Mouse (Mus musculus) liver, adult (tissue): ENCODE data around the gene Bicd2.

Experiments
- GATA4 ChIP-seq: IDR thresholded peaks from 2 replicates; pipeline ENCODE4 v1.6.1; 2014; ENCODE audit warnings: mild to moderate bottlenecking, low read length; ENCODE audit not compliant: insufficient replicate concordance

Gene Bicd2

DNA sequence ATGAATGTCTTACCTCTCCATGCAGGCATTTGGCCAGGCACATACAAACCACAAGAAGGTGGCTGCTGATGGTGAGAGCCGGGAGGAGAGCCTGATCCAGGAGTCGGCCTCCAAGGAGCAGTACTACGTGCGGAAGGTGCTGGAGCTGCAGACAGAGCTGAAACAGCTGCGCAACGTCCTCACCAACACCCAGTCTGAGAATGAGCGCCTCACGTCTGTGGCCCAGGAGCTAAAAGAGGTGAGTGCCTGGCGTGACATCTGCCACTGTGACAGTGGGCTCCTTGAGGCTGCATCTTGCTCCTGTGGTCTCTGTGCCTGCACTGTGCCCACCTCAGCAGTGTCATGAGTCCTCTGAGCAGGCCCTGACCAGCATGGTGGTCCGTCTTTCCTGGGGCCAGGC lies 28.0 kb downstream of the Bicd2 start:
- no peak for TF ChIP-seq GATA4

DNA sequence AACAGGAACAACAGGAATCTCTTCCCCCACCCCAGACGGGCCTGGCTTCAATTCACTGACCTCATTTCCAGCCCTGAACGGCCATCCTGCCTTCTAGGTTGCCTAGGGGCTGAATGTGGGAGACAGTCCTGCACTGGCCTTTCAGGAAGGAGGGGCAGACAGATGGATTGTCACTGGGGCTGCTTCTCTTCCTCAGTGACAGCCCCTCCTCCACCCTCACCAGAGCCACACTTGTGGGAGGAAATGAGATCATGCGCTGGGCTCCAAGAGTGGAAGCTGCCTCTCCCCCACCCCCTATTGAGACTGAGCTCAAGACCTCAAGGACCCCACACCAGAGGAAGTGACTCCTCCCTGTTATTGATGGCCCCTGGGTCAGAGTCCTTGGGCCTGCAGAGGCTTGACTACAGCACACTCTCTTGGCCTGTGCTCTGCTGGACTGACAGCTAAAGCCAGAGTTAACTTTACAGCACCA lies 30.1 kb downstream of the Bicd2 start:
- TF ChIP-seq GATA4: peak; percentile 72; the same call in 1 of the 2 replicates

DNA sequence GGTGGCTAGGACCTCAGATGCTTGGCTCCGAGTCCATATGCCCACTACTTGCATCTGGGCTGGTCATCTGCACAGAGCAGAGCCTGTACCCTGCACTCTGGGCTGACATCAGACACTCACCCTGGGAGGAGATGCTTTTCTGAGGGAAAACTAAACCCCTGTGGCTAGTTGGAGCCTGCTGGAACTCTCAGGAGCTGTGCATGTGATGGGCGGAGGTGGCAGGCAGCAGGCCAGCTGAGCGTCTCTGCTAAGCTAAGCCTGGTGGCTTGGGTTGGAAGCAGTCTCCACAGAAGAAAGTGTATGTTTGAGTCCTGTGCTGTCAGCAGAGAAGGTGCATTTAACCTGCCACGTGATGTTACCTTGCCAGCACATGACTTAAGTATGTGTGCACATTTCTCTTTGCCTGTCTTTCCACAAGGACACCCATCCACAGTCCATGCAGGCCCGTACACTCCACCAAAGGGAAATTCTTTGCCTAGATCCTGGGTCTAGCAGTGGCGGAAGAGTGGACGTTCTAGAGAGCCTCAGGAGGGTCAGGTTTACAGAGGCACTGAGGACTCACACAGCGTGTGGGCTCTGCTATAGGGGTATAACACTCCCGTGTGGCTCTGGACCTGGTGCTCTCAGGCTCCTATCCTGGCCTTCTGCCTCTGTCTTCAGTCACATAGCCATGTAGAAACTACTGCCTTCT lies 31.1 kb downstream of the Bicd2 start:
- no peak for TF ChIP-seq GATA4

DNA sequence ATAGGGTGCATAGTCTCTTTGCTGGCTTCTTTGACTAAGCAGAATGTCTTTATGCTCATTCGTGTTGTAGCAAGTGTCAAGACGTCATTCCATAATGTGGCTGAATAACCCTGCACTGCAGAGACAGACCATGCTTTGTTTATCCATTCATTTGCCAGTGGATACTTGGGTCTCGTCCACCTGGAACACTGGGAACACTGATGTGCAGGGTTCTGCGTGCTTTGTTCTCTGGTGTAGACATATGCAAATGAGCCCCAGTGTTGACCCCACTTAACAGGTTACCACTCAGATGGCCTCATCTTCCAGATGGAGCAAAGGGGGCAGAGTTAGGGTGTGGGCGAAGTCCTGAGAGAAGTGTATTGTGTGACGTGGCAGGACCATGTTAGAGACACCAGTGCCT lies 32.9 kb downstream of the Bicd2 start:
- no peak for TF ChIP-seq GATA4

DNA sequence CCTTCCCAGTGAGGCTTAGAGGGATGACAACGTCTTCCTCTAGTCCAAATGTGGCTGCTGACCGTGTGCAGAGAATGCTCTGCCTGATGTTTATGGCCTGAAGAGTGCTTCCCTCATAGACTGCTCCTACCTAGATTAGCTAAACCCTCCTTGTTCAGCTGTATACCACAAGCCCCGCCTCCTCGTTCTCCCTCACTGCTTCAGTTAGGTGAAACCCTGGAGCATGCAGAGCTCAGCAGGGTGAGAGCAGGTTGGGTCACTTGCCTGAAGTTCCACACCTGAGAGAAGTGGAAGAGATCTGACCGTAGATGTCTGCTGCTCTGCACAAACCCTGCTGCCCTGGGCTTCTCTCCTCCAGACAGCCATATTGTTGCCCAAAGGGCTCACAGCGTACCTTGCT lies 33.3 kb downstream of the Bicd2 start:
- no peak for TF ChIP-seq GATA4

DNA sequence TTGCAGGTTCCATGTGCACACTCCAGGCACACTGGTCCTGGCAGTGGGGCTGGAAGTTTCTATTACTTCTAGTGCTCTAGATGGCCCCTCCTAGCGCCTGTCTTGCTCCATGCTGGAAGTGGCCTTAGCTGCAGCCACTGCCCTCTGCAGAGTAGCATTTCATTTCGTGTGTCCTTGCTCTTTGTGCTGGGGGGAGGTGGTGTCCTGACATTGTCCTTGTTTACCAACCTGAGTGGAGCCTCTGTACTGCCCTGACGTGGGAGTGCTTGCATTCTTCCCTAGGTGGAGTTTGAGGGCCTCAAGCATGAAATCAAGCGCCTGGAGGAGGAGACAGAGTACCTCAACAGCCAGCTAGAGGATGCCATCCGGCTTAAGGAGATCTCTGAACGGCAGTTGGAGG lies 36.2 kb downstream of the Bicd2 start:
- no peak for TF ChIP-seq GATA4

DNA sequence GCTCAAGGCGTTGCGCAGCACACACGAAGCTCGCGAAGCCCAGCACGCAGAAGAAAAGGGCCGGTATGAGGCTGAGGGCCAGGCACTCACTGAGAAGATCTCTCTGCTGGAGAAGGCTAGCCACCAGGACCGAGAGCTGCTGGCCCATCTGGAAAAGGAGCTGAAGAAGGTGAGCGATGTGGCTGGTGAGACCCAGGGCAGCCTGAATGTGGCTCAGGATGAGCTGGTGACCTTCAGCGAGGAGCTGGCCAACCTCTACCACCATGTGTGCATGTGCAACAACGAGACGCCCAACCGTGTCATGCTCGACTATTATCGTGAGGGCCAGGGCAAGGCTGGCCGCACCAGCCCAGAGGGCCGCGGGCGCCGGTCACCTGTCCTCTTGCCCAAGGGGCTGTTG lies 37.9 kb downstream of the Bicd2 start:
- no peak for TF ChIP-seq GATA4

DNA sequence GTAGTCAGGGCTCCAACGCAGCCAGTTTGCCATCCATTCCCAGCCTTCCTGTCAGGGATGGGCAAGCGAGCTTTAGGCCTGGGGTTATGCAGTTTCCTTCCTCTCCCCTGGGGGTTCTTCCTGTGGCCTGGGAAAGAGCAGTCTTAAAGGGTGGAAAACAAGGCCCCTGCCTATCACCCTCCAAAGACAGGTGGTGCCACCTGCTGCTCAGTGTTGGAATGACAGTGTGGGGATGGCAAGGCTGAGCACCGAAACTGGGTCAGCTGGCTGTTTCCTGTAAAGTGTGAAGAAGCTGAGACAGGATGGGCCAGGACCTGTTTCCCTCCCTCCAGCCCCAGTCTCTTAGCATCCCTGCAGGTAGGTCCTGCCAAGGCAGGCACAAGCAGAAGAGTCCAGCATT lies 39.8 kb downstream of the Bicd2 start:
- TF ChIP-seq GATA4: no peak

DNA sequence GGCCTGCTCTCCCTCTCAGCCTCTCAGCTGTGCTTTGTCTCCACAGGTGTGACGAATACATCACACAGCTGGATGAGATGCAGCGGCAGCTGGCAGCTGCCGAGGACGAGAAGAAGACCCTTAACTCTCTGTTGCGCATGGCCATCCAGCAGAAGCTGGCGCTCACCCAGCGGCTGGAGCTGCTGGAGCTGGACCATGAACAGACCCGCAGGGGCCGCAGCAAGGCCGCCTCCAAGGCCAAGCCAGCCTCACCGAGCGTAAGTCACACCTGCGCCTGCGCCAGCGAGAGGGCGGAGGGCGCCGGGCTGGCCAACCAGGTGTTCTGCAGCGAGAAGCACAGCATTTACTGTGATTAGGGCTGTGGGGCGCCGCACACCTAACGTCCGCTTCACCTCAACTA lies 41.6 kb downstream of the Bicd2 start:
- TF ChIP-seq GATA4: no peak

DNA sequence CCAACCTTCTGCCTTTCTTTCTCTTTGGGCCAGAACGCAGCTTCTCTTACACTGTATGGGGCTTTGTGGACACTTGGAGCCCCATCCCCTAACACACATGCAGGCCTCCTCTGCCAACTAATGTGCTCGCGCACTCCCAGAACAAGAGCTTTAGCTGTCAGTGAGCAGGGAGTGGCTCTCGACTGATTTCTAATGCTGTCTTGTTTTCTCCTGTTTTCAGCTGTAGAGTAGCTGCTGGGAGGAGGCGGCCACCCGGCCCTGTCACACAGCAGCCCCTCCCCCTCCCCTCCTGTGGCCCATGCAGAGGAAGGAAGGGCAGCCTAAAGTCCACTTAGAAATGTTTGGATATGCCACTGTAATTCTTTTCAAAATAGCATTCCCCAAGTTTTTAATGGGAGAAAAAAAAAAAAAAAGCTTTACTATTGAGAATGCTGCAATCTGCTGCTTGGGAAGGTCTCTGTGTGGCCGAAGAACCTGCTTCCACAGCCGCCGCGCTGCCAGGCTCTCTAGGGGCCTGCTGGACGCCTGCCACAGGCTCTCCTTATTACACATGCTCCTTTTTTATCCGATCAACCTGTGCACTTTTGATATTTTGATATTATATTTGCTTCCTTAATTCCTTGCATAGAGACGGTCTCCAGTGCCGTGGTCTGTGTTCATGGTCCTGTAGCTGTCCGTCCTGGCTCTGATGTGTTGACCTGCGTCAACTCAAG lies 43.5 kb downstream of the Bicd2 start:
- TF ChIP-seq GATA4: no peak

DNA sequence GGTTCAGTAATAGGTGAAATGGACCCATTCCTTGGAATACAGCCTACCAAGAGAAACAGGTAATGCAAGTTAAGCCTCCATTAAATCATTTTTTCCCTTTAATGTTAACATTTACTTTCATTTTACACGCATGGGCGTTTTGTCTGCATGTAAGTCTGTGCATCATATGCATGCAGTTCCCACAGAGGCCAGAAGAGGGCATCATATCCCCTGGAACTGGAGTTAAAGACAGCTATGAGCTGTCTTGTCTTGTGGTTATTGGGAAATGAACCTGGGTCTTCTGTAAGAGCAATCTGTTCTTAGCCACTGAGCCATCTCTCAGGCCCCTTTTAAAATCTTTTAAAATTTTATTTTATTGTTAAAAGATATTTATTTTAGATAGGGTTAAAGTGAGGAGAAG lies 50.0 kb downstream of the Bicd2 start:
- no peak for TF ChIP-seq GATA4

DNA sequence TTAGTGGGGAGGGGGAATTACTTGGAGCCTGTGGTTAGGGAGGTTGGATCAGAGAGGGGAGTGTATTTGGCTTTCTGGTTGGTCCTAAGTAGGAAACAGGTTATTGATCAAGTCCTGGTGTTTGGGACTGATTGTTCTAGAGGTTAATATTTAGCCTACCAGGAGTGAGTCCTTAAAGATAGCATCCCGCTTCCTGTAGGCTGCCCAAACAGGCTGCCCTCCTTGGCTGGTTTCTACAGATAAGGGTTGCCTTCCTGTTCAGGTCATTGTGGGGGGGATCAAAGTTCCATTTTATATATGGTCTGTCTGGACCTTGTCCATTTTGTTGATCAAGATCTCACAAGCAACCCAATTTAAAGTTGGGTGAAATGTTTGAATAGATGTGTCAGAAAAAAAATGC lies 52.2 kb downstream of the Bicd2 start:
- no peak for TF ChIP-seq GATA4

DNA sequence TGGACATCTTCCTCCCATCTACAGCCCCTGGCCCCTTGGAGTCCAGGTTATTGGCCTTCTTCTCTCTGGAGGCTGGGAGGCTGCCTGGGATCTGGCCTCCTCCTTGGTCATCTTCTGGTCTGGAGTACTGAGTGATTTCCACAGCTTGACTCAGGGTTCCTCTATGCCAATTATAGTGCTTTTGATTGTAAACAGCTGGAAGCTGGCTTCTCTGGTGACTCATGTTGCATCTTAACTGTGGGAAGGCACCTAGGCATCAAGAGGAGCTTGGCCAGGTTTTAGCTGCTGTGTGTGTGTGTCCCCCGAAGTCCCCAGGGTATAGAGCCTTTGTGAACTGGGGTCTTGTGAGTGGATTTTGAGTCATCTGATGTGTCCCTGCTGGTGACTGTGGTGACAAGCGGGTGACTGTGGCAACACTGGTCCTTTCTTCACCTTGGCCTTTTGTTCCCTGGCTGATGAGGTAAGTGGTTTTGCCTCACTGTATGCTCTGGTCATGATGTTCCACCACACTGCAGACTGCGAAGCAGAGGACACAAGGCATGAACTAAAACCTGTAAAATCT lies 53.6 kb downstream of the Bicd2 start:
- no peak for TF ChIP-seq GATA4

DNA sequence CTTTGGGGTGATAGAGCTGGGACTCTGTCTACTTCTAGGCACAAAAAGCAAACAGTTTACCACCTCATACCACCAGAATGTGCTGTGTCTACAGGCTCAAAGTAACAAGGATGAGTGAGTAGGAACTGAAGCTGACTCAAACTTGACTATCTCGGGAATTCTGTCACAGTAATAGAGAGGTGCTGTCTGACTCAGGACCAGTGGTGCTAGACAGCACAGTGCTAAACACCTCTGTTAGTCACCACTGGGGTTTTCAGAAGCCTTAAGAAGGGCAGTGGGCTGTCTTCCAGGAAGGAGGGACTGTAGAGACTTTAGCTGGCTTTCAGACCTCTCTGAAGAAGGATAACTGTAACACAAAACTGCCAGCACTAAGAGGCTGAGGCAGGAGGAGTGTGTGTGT lies 55.4 kb downstream of the Bicd2 start:
- no peak for TF ChIP-seq GATA4

DNA sequence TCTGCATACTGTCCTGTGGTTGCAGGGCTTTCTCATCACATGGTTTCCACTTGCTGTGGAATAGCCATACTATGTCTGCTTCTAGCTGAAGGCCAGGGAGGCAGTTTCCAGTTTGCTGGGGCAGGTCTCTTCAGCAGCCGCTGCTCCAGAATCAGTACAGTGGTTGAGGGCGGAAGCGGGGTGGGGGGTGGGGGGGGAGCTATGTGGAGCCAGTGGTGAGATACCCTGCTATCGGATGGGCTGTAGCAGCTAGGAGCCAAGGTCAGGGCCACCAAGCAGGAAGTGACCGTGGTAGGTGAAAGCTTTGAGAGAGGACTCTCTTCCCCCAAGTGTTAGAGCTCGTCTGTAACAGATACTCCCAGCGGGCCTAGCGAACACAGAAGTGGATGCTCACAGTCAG lies 56.8 kb downstream of the Bicd2 start:
- no peak for TF ChIP-seq GATA4

DNA sequence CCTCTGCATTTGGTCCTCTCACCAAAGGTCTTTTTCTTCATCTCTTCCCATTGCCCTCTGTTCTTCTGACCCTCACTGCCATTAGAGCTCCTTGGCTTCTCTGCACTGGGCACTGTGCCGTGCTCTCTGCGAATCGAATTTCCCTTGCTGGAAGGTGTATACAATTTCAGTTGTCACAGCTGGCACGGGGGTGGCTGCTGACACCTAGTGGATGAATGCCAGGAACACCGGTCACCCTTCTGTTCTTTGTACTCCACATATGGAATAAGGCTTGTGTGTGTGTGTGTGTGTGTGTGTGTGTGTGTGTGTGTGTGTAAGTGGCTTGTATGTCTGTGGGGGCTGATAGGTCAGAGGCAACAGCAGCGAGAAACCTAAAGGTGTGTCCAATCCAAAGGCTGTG lies 58.8 kb downstream of the Bicd2 start:
- no peak for TF ChIP-seq GATA4
